Mouse (Mus musculus) ES-Bruce4 (cell line): ENCODE measurements around the gene Magi2.

Experiments
- CTCF ChIP-seq: IDR thresholded peaks from one replicate; pipeline ENCODE4 v1.8.1; 2011; ENCODE audit warnings: low read depth, low read length
- POLR2A ChIP-seq: IDR thresholded peaks from one replicate; pipeline ENCODE4 v1.8.1; 2011; ENCODE audit warnings: low read length; ENCODE audit not compliant: insufficient read depth

DNA sequence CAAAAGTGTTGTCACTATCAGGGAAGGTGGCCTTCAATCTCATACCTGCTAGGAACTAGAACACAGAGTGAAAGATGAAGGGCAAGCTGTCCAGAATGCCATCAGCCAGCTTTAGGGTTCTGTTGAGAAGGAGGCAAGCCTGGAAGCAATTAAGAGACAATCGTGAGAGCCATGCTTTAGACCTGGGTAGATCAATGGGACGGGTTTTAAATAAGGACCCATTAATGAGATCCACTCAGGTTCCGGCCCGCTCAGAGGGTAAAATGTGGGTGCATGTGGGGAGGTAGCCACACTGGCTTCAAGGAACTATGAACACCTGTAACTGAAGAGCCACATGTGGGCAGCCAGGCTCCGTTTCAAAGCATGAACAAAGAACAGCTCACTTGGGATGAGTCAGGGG lies 1527.1 kb downstream of the Magi2 start:
- TF ChIP-seq POLR2A, result no peak
- no peak for TF ChIP-seq CTCF
